Mouse (Mus musculus) urinary bladder, adult 18-20 months (tissue): ENCODE measurements at regions not wholly inside any gene's neighbourhood (a gene's known extent, or its start where the extent isn't known, plus 50 kb on each side); places are given as distances from the start of the nearest gene placed in this dataset.

Experiments
- DNase-seq, 2 experiments: peaks; one replicate each; pipeline ENCODE4 v3.0.0; 2022; ENCODE audit warnings: low spot score in 2 of 2, mixed read lengths in 2 of 2

DNA sequence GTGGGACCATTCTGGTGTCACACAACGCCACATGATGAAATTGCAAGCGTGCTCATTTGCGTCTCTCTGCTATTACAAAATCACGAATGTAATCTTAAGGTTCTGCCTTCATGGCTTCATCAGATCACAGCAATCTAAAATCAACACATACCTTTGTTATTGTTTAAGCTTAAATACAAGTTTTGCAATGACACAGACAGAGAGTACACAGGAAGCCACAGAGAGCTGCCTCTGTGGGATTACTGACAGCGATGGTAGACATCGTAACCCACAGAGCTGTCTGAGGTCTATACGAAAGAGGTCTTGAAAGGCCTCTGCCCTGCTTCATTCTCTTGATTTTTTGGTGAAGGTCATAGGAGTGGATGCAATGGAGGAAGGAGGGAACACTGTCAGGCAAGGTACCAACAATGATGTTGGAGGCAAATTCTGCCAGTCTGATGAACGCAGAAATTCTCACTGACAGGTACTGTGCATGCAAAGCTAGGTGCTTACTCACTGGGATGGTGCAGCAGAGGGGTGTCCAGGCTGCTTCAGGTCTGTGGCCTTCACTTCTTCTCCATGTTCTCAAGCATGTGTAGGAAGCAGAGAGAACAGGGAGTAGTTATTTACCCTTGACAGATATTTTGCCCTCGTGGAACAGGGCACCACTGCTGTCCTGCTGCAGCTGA is 226.5 kb downstream of the Gm19410 start:
- peak in 1 of 2 experiments; percentile 3 for DNase-seq

DNA sequence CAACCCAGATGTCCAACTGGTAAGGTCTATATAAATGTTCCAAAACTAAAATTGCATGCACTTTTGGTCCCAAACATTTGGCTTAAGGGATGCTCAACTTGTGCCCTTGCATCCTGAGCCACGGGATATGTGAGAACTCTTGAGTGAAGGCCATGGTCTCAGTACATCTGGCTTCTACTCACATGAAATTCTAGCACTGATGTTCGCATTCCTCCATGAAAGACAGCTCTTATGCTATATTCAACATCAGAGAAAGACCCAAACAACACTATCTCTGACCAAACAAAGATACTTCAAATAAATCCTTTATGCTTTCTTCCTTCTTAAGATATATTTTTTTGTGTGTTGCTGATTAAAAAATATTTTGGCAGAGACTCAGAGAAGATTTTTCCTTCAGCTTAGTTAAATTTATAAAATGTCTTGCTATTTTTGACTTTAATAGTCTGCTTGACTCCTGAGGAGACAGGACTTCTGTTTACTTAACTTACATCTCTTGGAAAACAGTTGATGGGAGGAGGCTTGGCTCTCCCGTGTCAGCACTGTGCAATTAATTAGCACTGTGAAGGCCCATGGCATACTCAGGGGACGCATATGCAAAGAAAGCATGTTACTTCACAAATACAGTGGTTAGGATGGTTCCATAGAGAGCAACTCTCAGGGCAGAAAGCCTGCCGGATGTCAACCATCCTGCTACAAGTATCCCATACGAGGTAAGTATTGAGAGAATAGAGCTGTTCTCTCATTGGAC is 230.9 kb downstream of the Gm19410 start:
- DNase-seq: no peak

DNA sequence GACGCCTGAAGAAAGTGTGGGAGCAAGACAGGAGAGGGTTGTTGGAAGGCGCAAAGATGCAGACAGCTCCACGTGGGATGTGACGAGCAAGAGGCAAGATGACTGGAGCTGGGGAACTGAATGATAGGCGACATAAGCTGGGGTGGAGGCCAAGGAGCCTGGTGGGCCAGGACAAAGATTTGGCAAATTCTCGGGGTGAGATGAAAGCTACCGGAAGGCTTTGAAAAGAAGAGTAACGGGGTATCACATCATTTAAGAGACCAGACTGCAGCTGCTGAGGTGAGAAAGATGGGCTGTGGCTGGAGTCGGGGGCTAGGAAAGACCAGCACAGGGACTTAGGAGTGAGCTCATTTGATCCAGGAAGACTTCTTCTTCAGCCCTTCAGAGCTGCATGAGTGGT is 234.0 kb downstream of the Gm19410 start:
- DNase-seq: no peak

DNA sequence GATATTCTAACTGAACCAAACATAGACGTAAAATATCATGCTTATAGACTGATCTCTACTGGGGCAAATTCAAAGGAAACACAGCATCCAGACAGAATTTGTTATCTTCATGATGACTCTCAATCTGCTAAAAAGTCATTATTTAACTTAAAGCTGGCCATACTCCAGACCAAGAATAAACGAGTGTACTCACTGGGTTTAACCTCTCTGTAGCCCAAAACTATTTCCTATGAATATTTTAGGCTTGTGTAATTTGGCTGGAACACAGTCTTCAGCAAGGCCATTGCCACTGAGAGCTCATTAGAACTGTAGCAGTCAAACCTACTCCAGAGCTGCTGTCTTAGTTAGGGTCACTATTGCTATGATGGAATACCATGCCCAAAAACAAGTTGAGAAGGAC is 238.8 kb downstream of the Gm19410 start:
- no peak for DNase-seq

DNA sequence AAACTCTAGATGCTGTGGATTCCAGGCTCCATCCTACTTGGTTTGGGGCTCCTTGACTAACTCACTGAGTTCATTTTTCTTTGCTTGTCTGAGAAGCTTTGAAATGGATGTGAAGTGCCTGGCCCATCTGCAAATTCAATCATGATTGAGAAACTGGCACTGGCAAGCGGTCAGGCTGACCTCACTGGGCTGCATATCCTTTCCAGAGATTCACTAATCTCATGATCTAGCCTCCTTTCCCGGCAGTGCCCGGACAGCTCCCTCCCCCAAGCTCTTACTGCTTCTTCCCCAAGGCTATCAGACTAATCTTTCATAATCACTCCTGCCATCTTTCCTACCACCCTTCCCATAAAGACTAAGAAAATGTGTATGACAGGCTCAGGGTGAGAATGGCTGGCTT is 239.9 kb downstream of the Gm19410 start:
- no peak for DNase-seq

DNA sequence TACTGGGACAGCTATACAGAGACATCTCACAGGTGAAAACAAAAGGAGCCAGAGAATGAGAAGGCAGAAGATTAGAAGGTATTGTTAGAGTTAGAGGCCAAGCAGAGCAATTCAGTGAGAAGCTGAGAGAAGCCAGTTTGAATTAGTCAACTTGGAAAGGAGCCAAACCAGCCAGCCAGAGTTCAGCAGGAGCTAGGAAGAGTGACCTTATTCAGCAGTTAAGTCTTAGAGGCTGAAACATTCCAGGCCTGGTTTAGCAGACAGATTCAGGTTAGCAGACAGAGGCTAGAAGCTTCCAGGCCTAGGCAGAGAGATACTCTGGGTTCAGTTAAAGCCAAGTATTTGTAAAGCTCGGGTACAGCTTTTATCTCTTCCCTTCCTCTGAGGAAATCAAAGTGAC is 242.1 kb downstream of the Gm19410 start:
- DNase-seq: no peak

DNA sequence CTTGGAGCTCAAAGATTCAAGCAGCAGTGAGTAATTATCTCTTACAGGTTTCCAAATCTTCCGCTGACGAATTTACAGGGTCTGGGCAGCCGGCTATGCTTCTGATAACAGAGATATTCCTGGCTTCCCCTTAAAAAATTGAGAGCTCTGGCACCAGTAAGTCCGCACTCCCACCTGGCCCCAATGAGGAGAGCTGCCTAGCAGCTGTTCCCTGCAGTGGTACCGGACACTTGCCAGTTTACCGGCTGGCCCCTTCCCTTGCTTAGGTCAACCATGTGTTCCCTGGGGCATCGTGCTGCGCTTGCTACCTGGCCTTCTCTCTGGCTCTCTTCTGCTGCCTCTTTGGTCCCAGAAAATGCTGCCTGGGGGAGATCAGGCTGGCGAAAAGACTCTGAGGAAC is 244.0 kb downstream of the Gm19410 start:
- DNase-seq: no peak

- DNase-seq: no peak
Measured at GRCm38 (mm10) chr8:36010446-36011217, 245.0 kb downstream of the Gm19410 start.

DNA sequence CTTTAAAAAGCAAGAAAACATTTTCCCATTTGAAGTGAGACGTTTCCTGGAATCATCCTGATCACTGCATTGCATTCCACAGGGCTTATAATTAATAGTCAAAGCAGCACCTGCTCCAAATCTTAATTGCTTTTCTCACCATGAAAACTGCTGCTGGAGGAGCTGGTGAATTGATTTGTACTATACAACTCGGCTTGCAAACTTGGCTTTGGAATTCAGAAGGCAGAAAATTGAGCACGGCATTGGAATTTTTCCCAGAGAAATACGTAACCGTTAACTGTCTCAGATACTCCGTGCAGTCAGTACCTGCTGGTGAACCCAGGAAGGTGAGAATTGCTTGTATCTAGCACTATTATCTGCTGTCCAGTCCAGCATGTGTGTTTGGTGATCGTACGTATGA is 249.3 kb downstream of the Gm19410 start:
- no peak for DNase-seq

DNA sequence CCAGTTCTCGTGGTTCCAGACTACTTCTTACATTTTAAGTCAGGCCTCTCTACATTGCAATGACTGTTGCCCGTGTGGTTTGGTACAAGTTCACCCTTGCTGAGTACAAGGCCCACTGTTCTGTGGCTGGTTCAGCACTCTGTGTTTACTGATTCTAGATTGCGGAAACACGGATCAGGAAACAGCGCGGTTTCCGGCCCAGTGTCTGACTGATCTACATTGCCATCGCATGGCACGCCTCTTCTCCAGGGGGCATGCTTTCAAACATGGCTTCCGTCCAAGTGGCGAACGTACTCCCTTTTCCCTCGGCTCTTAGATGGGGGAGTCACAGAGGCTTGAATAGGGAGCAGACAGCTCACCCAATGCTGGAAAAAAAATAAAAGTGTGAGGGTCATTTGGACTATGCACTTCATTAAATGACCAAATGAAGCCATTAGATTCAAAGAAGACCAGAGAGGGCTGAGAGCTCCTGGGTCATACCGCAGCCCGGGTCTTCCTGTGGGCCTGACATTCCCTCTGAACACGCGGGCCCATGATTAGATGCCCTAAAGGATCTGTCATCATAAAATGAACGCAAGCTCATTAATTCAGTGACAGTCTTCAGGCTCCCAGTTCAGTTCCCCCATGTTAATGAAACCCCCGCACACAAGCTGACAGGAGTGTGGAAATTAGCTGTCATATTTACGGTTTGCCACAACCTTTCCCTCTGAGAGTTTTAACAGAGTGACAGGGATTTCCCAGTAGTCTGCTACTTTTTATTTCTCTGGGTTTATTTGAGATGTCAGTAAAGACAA is 250.9 kb downstream of the Gm19410 start:
- DNase-seq: no peak

- DNase-seq: no peak
Measured at GRCm38 (mm10) chr8:36018993-36019753, 253.6 kb downstream of the Gm19410 start.

- DNase-seq: no peak
Measured at GRCm38 (mm10) chr8:36019895-36020294, 254.3 kb downstream of the Gm19410 start.

DNA sequence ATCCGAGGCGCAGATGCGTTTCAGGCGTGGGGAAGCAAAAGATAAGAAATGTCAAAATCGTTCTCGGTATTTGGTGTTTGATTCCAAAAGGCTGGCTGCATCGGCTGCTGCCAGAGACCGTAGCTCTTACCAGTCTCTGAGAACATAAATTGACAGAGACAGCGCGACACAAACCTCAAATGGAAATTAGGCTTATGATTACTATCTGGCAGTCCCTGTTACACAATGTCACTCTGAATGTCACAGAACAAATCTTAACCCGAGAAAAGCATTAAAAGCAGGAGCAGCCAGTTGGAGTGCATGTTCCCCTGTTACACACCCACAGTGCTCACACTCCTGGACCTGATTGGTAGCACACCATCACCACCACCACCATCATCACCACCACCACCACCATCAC is 262.0 kb downstream of the Gm19410 start:
- DNase-seq: no peak

DNA sequence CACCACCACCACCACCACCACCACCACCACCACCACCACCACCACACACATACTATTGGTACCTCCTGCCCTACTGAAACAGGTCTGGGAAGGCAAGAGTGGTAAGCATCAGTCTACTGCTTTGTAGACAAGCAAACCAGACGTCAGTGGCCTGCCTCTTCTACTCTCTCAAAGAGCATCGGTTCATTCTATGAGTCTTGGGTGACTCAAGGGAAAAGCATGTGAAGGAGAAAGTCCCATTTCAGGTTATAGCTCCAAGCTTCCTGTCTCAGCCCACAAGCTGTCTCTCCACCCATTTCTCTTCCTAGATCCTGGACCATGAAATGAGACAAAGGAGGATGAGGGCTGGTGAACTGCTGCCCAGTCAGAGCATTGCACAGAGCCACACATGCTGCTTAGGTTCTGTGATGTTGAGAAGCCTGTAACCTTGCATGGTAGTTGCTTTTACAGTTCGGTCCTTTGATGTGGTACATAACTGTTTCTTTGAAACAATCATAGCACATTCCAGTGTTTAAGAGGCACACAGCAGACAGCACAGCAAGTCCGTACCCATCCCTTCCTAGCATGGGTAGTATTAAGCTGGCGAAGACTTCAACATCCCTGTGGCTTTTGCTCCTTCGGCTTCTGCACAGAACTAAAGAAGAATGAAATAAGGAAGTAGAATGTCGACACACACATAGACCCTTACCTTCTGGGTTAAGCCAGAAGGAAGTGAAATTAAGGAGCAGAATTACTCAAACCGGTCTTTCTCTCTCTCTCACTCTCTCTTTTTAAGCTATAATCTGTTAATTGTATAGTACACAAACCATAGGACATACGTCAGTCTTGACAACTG is 262.7 kb downstream of the Gm19410 start:
- no peak for DNase-seq

GRCm38 (mm10) chr8:36029445-36029844 is 263.9 kb downstream of the Gm19410 start:
- no peak for DNase-seq

DNA sequence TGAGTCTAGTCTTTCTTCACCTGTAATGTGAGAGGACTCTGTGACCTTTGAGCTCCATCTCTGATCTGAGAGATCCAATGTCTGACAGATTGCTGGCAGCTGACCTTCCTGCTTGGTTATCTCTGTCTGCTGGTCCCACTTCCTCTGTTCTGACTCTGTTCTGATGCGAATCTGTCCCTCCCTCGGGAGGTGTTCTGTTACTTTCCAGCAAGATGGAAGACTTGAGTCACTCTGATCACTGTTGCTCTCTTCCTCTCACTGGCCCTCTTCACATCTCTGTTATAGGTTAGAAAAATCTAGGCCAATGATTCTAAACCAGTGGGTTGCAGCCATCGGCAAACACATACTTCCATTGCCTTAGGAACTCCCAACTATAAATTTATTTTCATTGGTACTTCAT is 264.6 kb downstream of the Gm19410 start:
- no peak for DNase-seq

DNA sequence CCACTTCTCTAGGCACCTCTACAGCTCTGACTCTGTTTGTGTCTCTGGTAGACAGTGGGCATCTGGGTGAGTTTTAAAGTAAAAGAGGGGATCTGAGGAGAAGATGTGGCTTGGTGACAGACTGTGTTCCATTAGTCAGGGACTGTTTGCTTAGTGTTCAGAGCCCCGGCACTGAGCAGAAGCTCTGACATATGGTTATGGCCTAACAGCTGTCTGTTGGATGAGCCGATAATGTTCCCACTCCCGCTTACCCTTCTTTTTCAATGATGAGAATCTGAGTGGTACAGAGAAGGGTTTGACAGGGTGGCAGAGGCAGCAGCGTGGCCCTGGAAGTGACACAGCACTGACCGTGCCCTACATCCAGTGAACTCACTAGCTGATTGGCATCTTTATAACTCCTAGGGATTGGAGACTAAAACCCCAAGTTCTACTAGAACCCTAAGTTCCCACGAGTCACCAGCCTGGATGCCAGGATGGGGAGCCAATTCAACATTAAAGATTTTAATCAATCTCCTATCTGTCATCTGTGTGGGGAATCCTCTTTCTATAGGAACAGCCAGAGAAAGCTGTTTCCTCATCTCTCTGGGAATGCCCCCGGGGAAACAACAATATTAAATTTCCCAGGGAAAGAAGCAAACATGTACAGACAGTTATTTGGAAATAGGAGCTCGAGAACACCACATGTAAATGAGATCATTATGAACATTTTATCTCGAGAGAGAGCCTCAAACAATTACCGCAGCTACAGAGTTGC is 266.6 kb downstream of the Gm19410 start:
- DNase-seq: no peak

- no peak for DNase-seq
Measured at GRCm38 (mm10) chr8:36035339-36035738, 269.7 kb downstream of the Gm19410 start.

DNA sequence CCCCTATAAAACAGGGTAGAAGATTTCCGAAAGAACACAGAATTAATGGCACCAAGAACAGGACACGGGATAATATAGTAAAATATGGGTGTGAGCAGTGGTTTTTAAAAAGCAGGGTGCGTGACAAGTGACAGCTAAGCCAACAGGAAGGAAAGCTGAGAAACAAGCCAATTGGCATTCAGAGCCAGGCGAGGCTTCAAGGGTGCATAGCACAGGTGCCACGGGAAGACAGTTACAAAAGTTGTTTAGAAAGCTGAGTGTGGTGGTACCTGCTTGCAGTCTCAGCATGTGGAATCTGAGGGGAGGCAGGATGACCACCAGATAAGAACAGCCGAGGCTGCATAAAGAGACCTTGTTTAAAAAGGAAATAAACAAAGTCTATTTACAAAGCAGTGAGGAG is 270.7 kb downstream of the Gm19410 start:
- no peak for DNase-seq
